Mouse (Mus musculus) embryonic fibroblast, embryonic 13.5 days (primary cell): ENCODE measurements around the gene Zdhhc14.

Experiments
- CTCF ChIP-seq: IDR thresholded peaks from 2 replicates; pipeline ENCODE4 v1.5.1; 2011; ENCODE audit warnings: mild to moderate bottlenecking, control low read depth, low read length, moderate library complexity, borderline replicate concordance; ENCODE audit not compliant: insufficient read depth
- POLR2A ChIP-seq: IDR thresholded peaks from 2 replicates; pipeline ENCODE4 v1.6.1; 2011; ENCODE audit warnings: low read depth, mild to moderate bottlenecking, control low read depth, low read length, moderate library complexity

DNA sequence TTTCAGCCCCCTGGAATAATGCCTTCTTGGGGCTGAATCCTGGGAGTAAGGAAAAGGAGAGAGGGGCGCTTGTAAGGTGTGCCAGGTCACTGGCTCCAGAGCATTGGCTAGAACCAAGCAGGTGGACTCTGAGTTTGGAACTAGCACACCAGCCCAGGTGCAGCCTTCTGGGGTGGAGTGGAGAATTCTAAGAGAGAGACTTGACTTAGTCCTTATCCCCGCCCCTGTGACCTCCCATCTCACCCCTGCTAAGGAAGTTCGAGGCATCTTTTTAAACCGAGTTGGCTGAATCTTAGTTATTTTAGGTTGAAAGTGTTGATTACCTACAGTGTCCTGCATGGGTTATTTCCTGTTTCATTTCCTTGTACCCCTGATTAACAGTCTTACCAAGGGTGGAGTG is 1.5 kb downstream of the Zdhhc14 start:
- TF ChIP-seq CTCF (no peak), POLR2A (no peak)
